Mouse (Mus musculus) adrenal gland, postnatal 36 days (tissue): Measurements from ENCODE around the gene Sgca. TPM values are rescaled to one million over a fixed set of nuclear protein-coding genes. Genes with fewer than 3 reads are reported as not detected.

Source experiments
- DNase-seq, 2 experiments: peaks; one replicate each; pipeline ENCODE4 v3.0.0; 2021; ENCODE audit warnings: mixed read lengths in 1 of 2
- total RNA-seq, 2 experiments: library from RNA; stranded (reverse); gene quantifications; 2 replicates each; pipeline ENCODE4 v1.2.3; 2021

Sgca gene
- total RNA-seq, 2 experiments from 2014 or later: not detected

DNA sequence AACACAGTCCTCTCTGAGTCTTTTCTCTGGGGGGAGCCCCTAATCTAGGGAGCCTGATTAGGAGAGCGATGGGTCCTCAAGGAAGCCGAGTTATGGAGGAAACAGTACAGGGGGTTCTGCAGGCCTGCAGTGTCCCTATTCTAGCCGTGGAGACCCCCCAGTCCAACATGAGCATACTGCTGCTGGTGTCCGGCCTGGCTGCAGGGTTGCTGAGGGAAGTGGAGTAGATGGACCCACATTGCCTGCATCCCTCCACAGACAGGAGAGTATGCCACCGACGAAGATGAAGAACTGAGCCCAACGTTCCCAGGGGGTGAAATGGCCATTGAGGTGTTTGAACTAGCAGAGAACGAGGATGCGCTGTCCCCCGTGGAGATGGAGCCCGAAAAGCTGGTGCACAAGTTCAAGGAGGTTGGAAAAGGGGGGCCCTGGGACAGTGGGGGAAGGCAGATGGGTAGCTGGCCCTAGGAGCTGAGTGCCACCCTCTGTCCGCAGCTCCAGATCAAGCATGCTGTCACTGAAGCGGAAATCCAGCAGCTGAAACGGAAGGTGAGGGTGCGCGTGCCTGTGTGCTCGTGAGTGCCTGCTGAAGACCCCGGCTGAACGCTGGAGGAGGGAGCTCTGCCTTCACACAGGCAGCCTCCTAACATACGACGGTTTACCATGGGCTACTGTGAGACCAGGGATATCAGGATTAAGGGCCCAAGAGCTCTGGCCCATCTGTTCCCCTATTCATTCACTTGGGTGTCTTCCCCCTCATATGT is 25.6 kb upstream of the Sgca start:
- DNase-seq: no peak

DNA sequence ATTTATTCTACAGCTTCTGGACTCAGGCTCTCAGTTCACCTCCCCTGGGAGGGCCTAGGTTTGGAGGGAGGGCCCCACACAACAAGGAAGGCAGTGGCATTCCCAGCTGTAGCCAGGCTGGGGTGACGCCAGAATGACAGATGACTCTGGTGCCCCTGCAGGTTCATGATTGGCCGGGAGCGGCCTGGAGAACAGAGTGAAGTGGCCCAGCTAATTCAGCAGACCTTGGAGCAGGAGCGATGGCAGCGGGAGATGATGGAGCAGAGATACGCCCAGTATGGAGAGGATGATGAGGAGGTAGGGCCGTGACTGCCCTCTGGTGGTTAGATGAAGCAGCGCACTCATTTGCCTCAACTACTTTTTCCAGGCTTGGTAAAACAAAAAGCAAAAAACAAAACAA is 24.9 kb upstream of the Sgca start:
- peak; percentile 81 to 83 for DNase-seq

DNA sequence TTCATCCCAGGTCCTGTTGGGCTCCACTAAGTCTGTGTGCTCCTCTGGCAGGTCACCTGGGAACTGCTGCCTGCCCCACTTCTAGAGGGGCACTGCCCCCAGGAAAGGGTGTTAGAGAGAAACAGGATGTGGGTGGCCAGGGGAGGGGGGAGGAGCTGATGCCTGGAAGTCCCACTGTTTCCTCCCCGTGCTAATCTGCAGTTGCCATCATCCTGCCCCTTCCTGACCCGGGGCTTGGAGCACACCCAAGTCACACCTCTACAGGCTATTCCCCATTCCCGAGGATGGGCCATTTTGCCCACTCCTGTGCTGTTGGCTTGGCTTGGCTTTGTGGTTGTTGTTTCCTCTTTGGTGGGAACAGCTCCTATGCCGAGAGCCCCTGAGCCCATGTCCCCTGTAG is 24.4 kb upstream of the Sgca start:
- peak in 1 of 2 experiments; percentile 73 for DNase-seq

DNA sequence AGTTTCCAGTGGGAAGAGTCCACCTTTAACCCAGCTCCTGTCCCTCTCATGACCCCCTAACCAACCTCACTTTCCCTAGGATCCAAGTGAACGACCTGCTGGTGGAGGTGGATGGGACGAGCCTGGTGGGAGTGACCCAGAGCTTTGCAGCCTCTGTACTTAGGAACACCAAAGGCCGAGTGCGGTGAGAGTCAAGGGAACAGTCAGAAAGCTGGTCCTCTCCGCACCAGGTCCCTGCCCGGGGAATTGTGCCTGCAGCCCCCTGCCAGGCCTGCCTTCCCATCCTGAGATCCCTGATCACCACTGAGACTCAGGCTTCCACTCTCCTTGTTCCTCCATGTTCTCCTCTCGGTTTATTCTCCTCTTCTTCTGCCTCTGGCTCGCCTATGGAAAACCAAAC is 24.0 kb upstream of the Sgca start:
- no peak for DNase-seq

DNA sequence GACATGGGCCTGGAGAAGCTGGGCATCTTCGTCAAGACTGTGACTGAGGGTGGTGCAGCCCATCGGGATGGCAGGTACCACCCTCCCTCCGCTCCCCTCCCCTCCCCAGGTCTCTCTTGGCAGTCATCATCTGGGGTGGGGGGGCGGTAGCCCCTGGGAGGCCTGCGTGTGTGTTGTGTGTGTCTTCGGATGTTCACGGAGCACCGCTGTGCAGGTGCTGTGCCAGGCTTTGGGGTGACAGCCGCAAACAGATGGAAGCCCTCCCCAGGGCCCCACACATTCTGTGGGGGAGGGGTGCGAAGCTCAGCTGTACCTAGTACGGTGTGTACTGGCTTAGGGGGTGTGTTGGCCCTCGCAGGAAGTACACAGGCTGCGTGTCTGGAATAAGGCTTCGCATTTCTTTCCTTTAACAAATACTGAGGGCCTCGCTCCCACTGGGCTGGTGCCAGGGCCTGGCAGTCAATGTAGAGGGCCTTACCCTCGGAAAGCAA is 22.0 kb upstream of the Sgca start:
- no peak for DNase-seq

DNA sequence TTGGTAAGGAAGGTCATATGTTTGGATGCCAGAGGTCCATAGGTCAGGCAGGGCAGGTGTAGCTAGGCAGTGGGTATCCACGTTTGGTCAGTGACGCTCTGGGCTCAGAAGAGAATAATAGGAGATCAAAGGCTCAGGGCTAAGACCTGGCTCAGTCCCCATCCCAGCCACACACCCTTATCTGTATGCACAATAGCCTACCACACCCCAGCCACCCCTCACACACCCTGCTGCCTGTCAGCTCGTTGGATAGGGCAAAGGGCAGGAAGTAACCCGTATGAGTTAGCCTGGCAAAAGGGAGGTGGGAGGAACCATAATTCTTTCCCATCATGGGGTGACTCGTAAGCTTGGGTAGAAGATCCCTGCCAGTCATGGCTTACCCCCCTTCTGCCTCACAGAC is 21.5 kb upstream of the Sgca start:
- no peak for DNase-seq

DNA sequence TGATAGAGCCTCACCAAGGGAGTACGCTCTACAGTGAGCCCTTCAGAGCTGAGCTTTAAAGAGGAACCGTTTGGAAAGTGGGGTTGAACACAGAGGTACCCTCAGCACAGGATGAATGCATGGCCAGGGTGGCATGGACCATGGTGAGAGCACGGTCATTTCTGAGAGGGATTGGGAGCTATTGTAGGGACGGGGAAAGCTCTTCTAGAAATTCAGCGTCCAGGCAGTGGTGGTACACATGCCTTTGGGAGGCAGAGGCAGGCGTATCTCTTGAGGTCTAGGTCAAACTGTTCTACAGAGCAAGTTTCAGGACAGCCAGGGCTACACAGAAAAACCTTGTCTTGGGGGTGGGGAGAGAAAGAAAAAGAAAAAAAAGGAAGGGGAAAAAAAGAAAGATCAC is 20.9 kb upstream of the Sgca start:
- DNase-seq: no peak

DNA sequence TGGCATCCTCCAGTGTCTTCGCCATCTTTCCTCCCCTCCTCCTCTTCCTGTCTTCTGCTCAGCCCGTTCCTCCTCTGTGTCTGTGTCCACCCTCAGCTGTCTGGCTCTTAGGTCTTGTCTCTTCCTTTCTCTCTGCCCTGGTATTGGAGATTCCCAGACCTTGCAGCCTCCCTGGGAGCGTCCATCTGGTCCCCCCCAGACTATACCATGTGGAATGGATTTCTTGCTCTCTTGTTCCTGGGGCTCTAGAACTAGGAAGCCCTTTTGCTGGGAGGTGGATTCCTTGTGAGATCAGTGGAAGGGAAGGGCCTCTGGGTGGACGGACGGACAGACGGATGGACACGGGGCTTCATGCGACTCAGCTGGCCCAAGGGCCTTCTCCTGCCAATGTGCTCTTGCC is 20.0 kb upstream of the Sgca start:
- DNase-seq: no peak

DNA sequence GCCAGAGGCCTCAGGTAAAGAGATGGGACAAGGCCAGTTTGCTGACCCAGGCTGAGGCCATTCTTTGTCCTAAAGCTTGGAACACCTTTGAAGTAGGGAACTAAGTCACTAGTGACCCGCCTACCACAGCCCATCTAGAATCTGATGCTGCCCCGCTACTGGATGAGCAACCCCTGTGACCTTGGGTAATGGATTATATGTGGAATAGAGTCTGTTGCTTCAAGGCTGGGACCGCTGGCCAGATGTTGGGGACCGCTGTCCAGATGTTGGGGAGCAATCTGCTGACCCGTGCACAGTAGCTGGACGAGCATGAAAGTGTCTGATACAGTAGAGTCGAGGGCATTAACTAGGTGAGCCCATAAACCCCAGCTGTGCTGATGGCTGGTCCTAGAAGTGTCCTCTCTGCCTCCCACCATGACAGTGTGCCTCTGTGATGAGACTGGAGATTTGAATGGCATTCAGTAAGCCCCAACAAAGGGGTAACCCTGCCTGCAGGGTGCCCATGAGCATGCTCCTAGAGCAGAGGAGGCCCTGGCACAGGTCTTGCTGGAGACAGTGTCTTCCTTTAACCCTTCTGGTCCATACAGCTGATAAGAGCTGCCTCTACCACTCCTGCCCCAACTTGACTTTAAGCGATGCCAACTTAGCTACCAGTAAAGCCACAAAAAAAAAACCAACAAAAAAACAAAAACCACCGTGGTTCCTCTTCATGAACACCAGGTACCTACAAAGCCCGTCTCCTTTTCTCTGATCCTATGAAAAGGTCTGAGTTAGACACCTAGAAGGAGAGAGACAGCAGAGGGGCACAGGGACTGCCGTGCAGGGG is 19.0 kb upstream of the Sgca start:
- DNase-seq: no peak

DNA sequence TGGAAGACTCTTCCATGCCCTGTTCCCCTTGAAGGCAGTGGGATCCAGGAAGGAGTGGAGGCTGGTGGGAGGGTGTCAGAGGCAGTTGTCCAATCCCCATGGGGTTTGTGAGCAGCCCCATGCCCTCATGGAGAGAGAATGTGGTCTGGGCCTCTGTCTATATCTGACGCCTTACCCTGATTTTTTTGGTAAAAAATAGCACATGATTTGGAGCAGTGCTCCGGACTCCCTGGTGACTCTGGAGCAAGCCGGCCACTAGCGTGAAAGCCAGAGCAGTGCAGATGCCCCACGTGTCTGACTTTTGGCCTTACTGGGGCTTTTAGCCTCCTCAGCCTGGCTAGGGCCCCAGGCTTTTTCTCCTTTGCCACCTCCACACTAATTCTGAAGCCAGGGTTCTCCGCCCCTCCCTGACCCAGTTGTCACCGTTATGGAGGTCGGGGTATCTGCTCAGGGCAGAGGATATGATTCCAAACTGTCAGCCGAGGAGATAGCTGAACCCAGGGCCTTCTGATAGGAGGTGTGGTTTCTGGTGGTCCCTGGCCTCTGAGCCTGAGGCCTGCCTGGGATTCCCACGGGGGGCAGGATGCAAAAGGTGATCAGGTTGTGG is 18.2 kb upstream of the Sgca start:
- peak in 1 of 2 experiments; percentile 53 for DNase-seq

DNA sequence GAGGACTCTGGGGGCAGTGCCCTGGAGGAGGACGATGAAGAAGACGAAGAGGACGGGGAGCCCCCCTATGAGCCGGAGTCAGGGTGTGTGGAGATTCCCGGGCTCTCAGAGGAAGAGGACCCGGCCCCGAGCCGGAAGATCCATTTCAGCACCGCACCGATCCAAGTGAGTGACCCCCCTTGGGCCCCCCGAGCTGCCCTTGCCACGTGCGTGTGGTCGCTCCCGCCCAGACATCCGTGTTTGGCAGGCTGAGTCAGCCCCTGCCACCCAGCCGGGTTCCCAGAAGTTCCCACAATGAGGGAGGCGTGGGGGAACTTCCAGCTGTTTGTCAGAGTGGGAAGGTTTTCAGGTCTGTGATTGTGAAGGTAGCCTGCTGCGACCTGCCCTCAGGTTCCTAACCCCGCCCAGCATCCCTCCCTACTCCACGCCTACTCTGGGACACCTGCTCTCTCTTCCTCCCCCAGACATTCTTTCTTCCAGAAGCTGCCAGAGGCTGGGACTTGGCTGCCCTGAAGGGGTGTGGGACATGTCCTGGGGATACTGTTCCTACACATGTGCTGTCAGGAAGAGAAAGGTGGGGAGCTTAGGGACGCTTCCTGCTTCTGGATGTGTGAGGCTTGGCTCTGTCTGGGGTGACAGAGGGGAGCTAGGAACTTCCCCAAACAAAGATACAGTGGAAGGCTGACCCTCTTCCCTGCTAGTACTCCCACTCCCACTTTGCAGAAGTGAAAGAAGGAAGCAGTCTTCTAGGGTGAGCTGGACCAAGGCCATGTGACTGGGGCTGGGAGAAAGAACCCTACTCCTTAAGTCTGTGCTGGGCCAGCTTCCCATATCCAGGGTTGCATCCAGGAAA is 16.9 kb upstream of the Sgca start:
- DNase-seq: peak; percentile 73 to 79

DNA sequence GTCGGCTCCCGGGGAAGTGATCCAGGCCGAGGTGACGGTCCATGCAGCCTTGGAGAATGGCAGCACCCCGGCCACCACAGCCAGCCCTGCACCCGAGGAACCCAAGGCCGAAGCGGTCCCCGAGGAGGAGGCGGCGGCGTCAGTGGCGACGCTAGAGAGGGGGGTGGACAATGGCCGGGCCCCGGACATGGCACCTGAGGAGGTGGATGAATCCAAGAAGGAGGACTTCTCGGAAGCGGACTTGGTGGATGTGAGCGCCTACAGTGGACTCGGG is 16.3 kb upstream of the Sgca start:
- DNase-seq: peak; percentile 64 to 73

DNA sequence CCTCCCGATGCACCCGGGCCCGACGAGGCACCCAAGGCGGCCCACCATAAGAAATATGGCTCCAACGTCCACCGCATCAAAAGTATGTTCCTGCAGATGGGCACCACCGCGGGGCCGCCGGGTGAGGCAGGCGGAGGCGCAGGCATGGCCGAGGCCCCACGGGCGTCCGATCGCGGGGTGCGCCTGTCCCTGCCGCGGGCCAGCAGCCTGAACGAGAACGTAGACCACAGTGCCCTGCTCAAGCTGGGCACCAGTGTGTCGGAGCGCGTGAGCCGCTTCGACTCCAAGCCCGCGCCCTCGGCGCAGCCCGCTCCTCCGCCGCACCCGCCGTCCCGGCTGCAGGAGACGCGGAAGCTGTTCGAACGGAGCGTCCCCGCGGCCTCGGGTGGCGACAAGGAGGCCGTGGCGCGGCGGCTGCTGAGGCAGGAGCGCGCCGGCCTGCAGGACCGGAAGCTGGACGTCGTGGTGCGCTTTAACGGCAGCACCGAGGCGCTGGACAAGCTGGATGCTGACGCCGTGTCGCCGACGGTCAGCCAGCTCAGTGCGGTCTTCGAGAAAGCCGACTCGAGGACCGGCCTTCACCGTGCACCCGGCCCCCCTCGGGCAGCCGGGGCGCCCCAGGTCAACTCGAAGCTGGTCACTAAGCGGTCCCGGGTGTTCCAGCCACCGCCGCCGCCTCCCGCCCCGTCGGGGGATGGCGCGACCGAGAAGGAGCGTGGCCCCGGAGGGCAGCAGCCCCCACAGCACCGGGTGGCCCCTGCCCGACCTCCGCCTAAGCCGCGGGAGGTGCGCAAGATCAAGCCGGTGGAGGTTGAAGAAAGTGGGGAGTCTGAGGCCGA is 15.7 kb upstream of the Sgca start:
- peak; percentile 66 to 77 for DNase-seq

DNA sequence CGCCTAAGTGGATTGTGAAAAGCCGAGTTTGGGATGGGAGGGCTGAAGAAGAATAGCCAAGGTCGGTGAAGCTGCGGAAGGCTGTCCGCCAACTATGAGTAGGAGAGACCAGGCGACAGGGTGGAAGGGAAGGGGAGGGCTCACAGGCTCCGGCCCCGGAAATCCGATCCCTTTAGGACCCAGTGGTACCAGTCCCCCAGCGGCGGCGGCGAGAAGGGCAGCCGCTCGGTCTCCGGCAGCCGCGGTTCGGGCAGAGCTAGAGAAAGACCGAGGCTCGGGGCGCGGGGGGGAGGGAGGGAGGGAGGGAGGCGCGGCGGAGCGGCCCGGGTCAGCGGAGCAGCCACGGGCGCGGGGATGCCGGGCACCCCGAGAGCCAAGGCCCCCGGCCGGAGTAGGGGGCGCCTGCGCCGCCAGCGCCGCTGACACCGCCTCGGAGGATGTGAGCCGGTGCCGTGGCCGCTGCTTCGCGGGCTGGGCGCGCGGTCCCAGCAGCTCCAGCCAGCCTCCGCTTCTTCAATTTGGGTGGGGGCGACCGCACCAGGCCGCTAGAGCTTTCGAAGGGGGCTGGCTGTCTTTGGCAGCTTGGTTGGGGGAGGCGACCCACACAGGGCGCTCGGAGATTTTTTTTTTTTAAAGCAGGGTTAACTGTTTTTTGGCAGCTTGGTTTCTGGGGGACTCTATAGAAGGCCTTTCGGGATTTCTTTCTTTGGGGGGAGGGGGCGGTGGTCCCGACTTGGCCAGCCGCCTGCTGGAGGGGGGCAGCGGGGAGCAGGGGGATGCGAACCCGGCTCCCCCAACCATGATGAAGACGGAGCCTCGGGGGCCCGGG is 14.8 kb upstream of the Sgca start, which contains the start of gene Ppp1r9b:
TSS of gene Ppp1r9b (plus strand) at position 287 of the 829 bp plus-strand sequence.
- peak; percentile 96 to 97 for DNase-seq

DNA sequence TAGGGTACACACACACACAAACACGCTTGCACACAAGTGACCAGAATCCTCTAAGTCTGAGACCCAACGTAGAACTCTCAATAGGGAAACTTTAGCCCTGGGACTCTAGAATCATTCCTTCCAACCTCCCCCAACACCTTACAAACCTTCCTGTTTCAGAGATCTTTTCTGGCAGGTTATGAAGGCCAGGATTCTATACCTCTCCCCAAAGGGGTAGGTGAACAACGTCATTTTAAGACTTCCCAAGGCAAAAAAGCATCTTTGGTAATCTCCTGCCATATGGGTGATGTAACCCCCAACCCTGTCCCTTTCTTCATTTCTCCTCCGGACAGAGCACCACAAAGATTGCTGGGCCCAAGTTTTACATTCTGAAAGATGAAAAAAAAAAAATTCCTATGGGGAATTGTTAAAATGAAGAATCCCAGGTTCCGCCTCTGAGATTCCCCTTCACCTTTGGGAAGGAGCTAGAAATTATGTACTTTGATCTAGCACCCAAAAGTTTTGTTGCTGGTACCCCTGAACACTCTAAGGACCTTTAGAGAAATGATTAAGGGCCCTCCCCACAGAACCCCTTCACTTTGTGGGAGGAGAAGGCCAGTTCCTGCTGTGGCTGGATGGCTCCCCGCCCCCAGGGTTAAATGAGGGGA is 14.1 kb upstream of the Sgca start:
- DNase-seq: no peak

DNA sequence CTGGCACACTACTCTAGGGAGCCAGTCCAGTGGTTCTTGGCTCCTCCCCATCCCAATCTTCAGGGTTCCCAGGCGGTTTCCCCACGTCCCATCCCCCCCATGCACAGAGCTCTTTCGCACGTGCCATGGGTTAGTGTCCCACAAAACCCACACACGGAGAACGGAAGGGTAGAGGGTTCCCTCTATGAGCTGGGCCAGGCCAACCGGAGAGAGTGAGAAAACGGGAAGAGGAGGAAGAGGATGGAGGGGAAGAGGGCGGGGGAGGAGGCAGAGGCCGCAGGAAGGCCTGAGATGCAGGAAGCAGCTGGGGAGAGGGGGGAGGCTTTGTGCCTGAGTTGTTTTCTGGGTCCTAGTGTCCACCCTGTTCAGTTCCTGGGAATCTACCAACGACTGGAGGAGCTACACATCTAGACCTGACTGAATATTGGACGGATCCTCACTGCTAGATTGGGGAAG is 13.5 kb upstream of the Sgca start:
- peak; percentile 78 to 87 for DNase-seq

DNA sequence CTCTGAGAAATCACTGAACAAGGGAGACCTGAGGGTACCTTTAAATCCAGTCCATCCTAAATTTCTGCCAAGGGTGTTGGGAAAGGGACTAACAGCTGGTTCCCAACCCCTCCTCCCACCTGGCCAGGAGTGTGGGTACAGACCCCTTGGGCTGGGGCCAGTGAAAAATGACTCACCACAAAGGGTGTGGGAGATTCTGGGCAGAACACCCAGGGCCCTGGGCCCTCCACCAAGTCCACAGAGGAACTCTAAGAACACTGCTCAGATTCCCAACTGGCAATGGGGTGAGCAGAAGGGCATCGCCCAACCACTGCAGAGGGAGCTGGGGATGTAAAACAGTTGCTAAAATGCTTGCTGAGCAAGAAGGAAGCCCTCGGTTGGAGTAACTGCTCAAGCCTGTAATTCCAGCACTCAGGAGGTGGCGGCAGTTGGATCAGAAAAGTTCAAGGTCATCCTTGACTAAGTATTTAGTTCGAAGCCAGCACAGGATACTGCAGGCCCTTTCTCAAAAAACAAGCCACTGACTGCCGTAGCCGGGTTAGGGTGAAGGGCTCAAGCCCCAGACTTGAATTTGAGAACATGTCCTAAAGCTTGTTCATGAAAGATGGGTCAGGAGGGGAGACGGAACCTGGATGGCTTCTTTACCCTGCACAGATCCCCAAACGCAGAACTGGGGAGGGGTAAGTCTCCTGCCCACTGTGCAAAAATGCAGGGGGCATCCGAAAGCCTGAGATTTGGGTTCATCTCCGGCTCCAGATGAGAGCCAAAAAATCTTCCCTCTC is 12.8 kb upstream of the Sgca start:
- peak in 1 of 2 experiments; percentile 56 for DNase-seq

DNA sequence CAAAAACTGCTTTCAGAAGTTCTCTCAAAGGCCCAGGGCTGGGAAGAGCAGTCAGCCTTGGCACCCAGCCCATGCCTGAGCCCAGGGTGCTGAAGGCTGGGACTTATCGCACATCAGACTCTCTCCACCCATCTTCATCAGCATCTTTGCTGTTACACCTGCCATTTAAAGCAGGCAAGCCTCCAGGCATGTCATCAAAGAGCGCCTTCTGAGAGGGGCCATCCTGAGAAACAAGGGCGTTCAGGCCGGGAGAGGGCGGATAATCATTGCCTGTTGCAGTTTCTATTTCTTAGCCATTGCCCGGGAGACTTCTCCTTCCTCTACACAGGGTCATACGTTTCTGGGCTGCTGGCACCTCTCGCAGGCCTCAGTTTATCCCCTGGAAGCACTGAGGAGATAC is 11.7 kb upstream of the Sgca start:
- DNase-seq: peak; percentile 63 to 72

DNA sequence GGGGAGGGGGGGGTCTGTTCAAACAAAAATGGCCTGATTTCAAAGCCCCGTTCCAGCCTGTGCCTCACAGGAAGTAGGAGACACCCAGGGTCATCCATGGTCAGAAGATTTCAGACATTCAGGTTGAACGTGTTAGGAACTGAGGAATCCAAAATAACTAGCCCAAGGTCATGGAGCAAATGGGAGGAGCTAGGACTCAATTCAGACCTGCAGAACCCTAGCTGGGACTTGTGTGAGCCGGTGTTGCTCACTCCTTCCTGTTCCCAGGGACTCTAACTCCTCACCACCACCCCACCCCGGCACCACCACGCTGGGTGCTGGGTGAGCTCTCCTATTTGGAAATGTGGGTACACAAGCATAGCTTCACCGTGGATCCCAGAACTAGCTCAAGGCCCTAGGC is 11.2 kb upstream of the Sgca start:
- peak in 1 of 2 experiments; percentile 65 for DNase-seq
